Mouse (Mus musculus) megakaryocyte progenitor cell, adult 5-6 weeks (primary cell): ENCODE results near the gene Exph5. TPM values are rescaled to one million over a fixed set of nuclear protein-coding genes. Genes with fewer than 3 reads are reported as not detected.

Experiments
- ATAC-seq: replicated peaks from 2 replicates; pipeline ENCODE4 v1.8.0; 2016; ENCODE audit warnings: mild to moderate bottlenecking, moderate TSS enrichment, inconsistent platforms; ENCODE audit not compliant: poor library complexity
- total RNA-seq, 2 experiments: library from RNA; stranded (forward) in 1 of 2; stranded (reverse) in 1 of 2; fragments of 157-497, 149-512 nt in 1 of 2; fragments of 200-1000 nt in 1 of 2; gene quantifications; 2 replicates each; pipeline versions ENCODE4 v1.2.3 to v1.2.4; 2015 to 2017

Gene Exph5
- total RNA-seq, 2 experiments from 2014 or later = 0.07 TPM; not detected in 1

GRCm38 (mm10) chr9:53320894-53321650 lies 19.6 kb downstream of the Exph5 start:
- no peak for ATAC-seq

- ATAC-seq = no peak
These were observed 20.2 kb downstream of the Exph5 start for GRCm38 (mm10) chr9:53321683-53322082.

GRCm38 (mm10) chr9:53323419-53324251 lies 22.2 kb downstream of the Exph5 start:
- no peak for ATAC-seq

GRCm38 (mm10) chr9:53325363-53326090 lies 24.1 kb downstream of the Exph5 start:
- ATAC-seq = no peak

- ATAC-seq = no peak
These were observed 26.7 kb downstream of the Exph5 start for GRCm38 (mm10) chr9:53328203-53328602.

- no peak for ATAC-seq
These were observed 28.1 kb downstream of the Exph5 start for GRCm38 (mm10) chr9:53329301-53330206.

- no peak for ATAC-seq
These were observed 28.8 kb downstream of the Exph5 start for GRCm38 (mm10) chr9:53330247-53330646.

GRCm38 (mm10) chr9:53333436-53333835 lies 32.0 kb downstream of the Exph5 start:
- ATAC-seq = no peak

GRCm38 (mm10) chr9:53335131-53335530 lies 33.7 kb downstream of the Exph5 start:
- no peak for ATAC-seq

GRCm38 (mm10) chr9:53339603-53340002 lies 38.1 kb downstream of the Exph5 start:
- ATAC-seq = no peak

GRCm38 (mm10) chr9:53340328-53340916 lies 39.0 kb downstream of the Exph5 start:
- no peak for ATAC-seq

GRCm38 (mm10) chr9:53340969-53341368 lies 39.5 kb downstream of the Exph5 start:
- no peak for ATAC-seq

GRCm38 (mm10) chr9:53341981-53342380 lies 40.5 kb downstream of the Exph5 start:
- ATAC-seq = no peak

GRCm38 (mm10) chr9:53344646-53345432 lies 43.4 kb downstream of the Exph5 start:
- no peak for ATAC-seq

- no peak for ATAC-seq
These were observed 44.3 kb downstream of the Exph5 start for GRCm38 (mm10) chr9:53345728-53346127.

GRCm38 (mm10) chr9:53346402-53346801 lies 44.9 kb downstream of the Exph5 start:
- no peak for ATAC-seq

GRCm38 (mm10) chr9:53349211-53349610 lies 47.7 kb downstream of the Exph5 start:
- ATAC-seq = no peak

- no peak for ATAC-seq
These were observed 48.9 kb downstream of the Exph5 start for GRCm38 (mm10) chr9:53350331-53350730.

- no peak for ATAC-seq
These were observed 50.4 kb downstream of the Exph5 start for GRCm38 (mm10) chr9:53351899-53352298.
